Mouse (Mus musculus) hindbrain, embryonic 11.5 days (tissue): ENCODE measurements around the gene Jak2. TPM values are rescaled to one million over a fixed set of nuclear protein-coding genes. Genes with fewer than 3 reads are reported as not detected.

ENCODE experiments used
- ATAC-seq: fragments of 200-750 bp; cut with Nextera tagmentation; 2 replicates; pipeline ENCODE4 v1.8.0; 2017; ENCODE audit warnings: mild to moderate bottlenecking, moderate TSS enrichment, moderate library complexity; ENCODE audit not compliant: low FRiP score
- DNase-seq: peaks from one replicate; pipeline ENCODE4 v3.0.0-alpha.2; 2015; ENCODE audit warnings: low spot score
- H3K27ac ChIP-seq: fragments of 300-500 bp; sonication (generic); 2 replicates; pipeline ENCODE4 v1.5.1; 2014; ENCODE audit warnings: mild to moderate bottlenecking, low read depth, low read length
- H3K27me3 ChIP-seq: fragments of 300-500 bp; sonication (generic); 2 replicates; pipeline ENCODE4 v1.6.1; 2014; ENCODE audit warnings: mild to moderate bottlenecking, low read length, moderate library complexity, mixed read lengths; ENCODE audit not compliant: control insufficient read depth, insufficient read depth
- H3K36me3 ChIP-seq: fragments of 300-500 bp; sonication (generic); 2 replicates; pipeline ENCODE4 v1.6.1; 2014; ENCODE audit warnings: mild to moderate bottlenecking, low read length, moderate library complexity, mixed read lengths; ENCODE audit not compliant: control insufficient read depth, insufficient read depth
- H3K4me1 ChIP-seq: fragments of 300-500 bp; sonication (generic); replicated peaks from 2 replicates; pipeline ENCODE4 v1.6.1; 2014; ENCODE audit warnings: low read length, mixed read lengths; ENCODE audit not compliant: control insufficient read depth, insufficient read depth
- H3K4me2 ChIP-seq: fragments of 300-500 bp; sonication (generic); replicated peaks from 2 replicates; pipeline ENCODE4 v1.6.1; 2014; ENCODE audit warnings: mild to moderate bottlenecking, low read depth, low read length
- H3K4me3 ChIP-seq: fragments of 300-500 bp; sonication (generic); 2 replicates; pipeline ENCODE4 v1.5.1; 2014; ENCODE audit warnings: low read depth, low read length
- H3K9ac ChIP-seq: fragments of 300-500 bp; sonication (generic); 2 replicates; pipeline ENCODE4 v1.6.1; 2014; ENCODE audit warnings: low read depth, low read length
- H3K9me3 ChIP-seq: fragments of 300-500 bp; sonication (generic); 2 replicates; pipeline ENCODE4 v1.6.1; 2016; ENCODE audit warnings: low read length; ENCODE audit not compliant: control insufficient read depth
- WGBS: fragments of 180-500 bp; shearing (Covaris S2); extraction: QIAGEN DNeasy Blood & Tissue Kit; methylation state at CpG from one replicate; pipeline ENCODE4 v1.1.7; 2014; 5-methylcytosine and 5-hydroxymethylcytosine counted together
- polyA plus RNA-seq: library from polyadenylated mRNA; unstranded; fragments of >200 nt; fragmentation: Nextera tagmentation; extraction: Ambion mirVana; gene quantifications from 2 replicates; pipeline ENCODE4 v1.2.1, GENCODE M21; 2014

Gene Jak2
- polyA plus RNA-seq, 1 experiment from 2014 or later, result 12.4 TPM

- H3K4me1 ChIP-seq, result no peaks in the 10 kb centered on the region
- peak within 1 kb of the TSS; percentile 59 for H3K4me2 ChIP-seq
- H3K9me3 ChIP-seq, result no peaks in the 10 kb centered on the region
- no peak within 1 kb of the TSS for H3K27ac ChIP-seq
- peak within 1 kb of the TSS; percentile 38 for H3K4me3 ChIP-seq
- ATAC-seq, result peak; percentile 60; the same call in 1 of the 2 replicates
- H3K36me3 ChIP-seq, result no peaks in the 10 kb centered on the region
- H3K27me3 ChIP-seq, result no peaks in the 10 kb centered on the region
- peak; percentile 62 for DNase-seq
- WGBS, result 3% methylated on average over 23 of the region's 23 CpGs
- H3K9ac ChIP-seq, result peak within 1 kb of the TSS; percentile 48
These were observed 82.6 kb downstream of the Jak2 start, which contains the start of gene Rln1 for GRCm38 (mm10) chr19:29334068-29334745. Gene Rln1, minus strand, starts transcription at chr19:29334670.

GRCm38 (mm10) chr19:29336624-29337023, 85.0 kb downstream of the Jak2 start:
- Histone ChIP-seq H3K27me3 (no peaks in the 10 kb centered on the region), H3K27ac (no peak overlapping the region), H3K4me1 (no peaks in the 10 kb centered on the region), H3K4me2 (no peak overlapping the region), H3K9ac (no peak overlapping the region), H3K36me3 (no peaks in the 10 kb centered on the region), H3K4me3 (no peak overlapping the region), H3K9me3 (no peaks in the 10 kb centered on the region)
- DNase-seq (no peak), ATAC-seq (no peak)
- WGBS, result 84% methylated on average over 2 of the region's 2 CpGs

GRCm38 (mm10) chr19:29341029-29341428, 89.4 kb downstream of the Jak2 start:
- H3K4me2 ChIP-seq, result no peak overlapping the region
- 84% methylated on average over 4 of the region's 4 CpGs for WGBS
- no peak overlapping the region for H3K27ac ChIP-seq
- H3K4me3 ChIP-seq, result no peak overlapping the region
- DNase-seq (no peak), ATAC-seq (no peak)
- no peak overlapping the region for H3K9ac ChIP-seq
- no peaks in the 10 kb centered on the region for H3K9me3 ChIP-seq
- no peaks in the 10 kb centered on the region for H3K27me3 ChIP-seq
- H3K4me1 ChIP-seq, result no peaks in the 10 kb centered on the region
- no peaks in the 10 kb centered on the region for H3K36me3 ChIP-seq

GRCm38 (mm10) chr19:29342281-29342680, 90.7 kb downstream of the Jak2 start:
- ATAC-seq (no peak), DNase-seq (no peak)
- Histone ChIP-seq H3K27me3 (no peaks in the 10 kb centered on the region), H3K4me2 (no peak overlapping the region), H3K4me3 (no peak overlapping the region), H3K9ac (no peak overlapping the region), H3K9me3 (no peaks in the 10 kb centered on the region), H3K4me1 (no peaks in the 10 kb centered on the region), H3K36me3 (no peaks in the 10 kb centered on the region), H3K27ac (no peak overlapping the region)
- 88% methylated on average over 6 of the region's 6 CpGs for WGBS

GRCm38 (mm10) chr19:29344868-29345267, 93.2 kb downstream of the Jak2 start:
- H3K9me3 ChIP-seq, result no peaks in the 10 kb centered on the region
- ATAC-seq, result no peak
- DNase-seq, result no peak
- no peak overlapping the region for H3K9ac ChIP-seq
- no peaks in the 10 kb centered on the region for H3K36me3 ChIP-seq
- H3K27me3 ChIP-seq, result no peaks in the 10 kb centered on the region
- H3K4me2 ChIP-seq, result no peak overlapping the region
- H3K27ac ChIP-seq, result no peak overlapping the region
- H3K4me3 ChIP-seq, result no peak overlapping the region
- H3K4me1 ChIP-seq, result no peaks in the 10 kb centered on the region

- no peaks in the 10 kb centered on the region for H3K9me3 ChIP-seq
- ATAC-seq (no peak), DNase-seq (no peak)
- H3K4me1 ChIP-seq, result no peaks in the 10 kb centered on the region
- 82% methylated on average over 6 of the region's 6 CpGs for WGBS
- no peak overlapping the region for H3K9ac ChIP-seq
- H3K36me3 ChIP-seq, result no peaks in the 10 kb centered on the region
- no peak overlapping the region for H3K4me2 ChIP-seq
- no peak overlapping the region for H3K4me3 ChIP-seq
- no peak overlapping the region for H3K27ac ChIP-seq
- no peaks in the 10 kb centered on the region for H3K27me3 ChIP-seq
These were observed 94.0 kb downstream of the Jak2 start for GRCm38 (mm10) chr19:29345636-29346035.

- H3K27ac ChIP-seq, result no peak overlapping the region
- no peaks in the 10 kb centered on the region for H3K27me3 ChIP-seq
- DNase-seq, result no peak
- H3K9ac ChIP-seq, result no peak overlapping the region
- H3K4me1 ChIP-seq, result 0 out of 2 replicates have a peak, but pooled peaks cover 3% of the 10 kb centered on the region
- no peak overlapping the region for H3K4me2 ChIP-seq
- H3K4me3 ChIP-seq, result no peak overlapping the region
- no peaks in the 10 kb centered on the region for H3K9me3 ChIP-seq
- H3K36me3 ChIP-seq, result no peaks in the 10 kb centered on the region
- 33% methylated on average over 5 of the region's 5 CpGs for WGBS
- ATAC-seq, result no peak
These were observed 99.4 kb downstream of the Jak2 start for GRCm38 (mm10) chr19:29350991-29351390.

GRCm38 (mm10) chr19:29354895-29355877, 103.6 kb downstream of the Jak2 start:
- no peaks in the 10 kb centered on the region for H3K9me3 ChIP-seq
- WGBS, result 5% methylated on average over 20 of the region's 20 CpGs
- H3K4me2 ChIP-seq, result peak overlapping the region; percentile 44
- H3K27ac ChIP-seq, result no peak overlapping the region
- 0 out of 2 replicates have a peak, but pooled peaks cover 3% of the 10 kb centered on the region for H3K4me1 ChIP-seq
- ATAC-seq (peak; percentile 59; the same call in 1 of the 2 replicates), DNase-seq (peak; percentile 92)
- no peak overlapping the region for H3K9ac ChIP-seq
- H3K36me3 ChIP-seq, result no peaks in the 10 kb centered on the region
- H3K27me3 ChIP-seq, result no peaks in the 10 kb centered on the region
- H3K4me3 ChIP-seq, result peak overlapping the region; percentile 25
